Mouse (Mus musculus) liver, embryonic 14.5 days (tissue): ENCODE data around the gene Spryd4. TPM values are rescaled to one million over a fixed set of nuclear protein-coding genes. Genes with fewer than 3 reads are reported as not detected.

Source experiments
- ATAC-seq: fragments of 200-750 bp; cut with Nextera tagmentation; 2 replicates; pipeline ENCODE4 v1.8.0; 2017; ENCODE audit warnings: moderate number of reproducible peaks, mild to moderate bottlenecking, moderate library complexity; ENCODE audit not compliant: insufficient read depth
- DNase-seq, 3 experiments: peaks; one replicate each; pipeline ENCODE4 v3.0.0-alpha.2; 2012 to 2013; ENCODE audit warnings: low read depth in 3 of 3, low spot score in 3 of 3
- H3K27ac ChIP-seq: fragments of 300-500 bp; sonication (generic); 2 replicates; pipeline ENCODE4 v1.5.1; 2014; ENCODE audit warnings: moderate library complexity, mild to moderate bottlenecking, control low read depth, inconsistent platforms
- H3K27me3 ChIP-seq: fragments of 300-500 bp; sonication (generic); 2 replicates; pipeline ENCODE4 v1.6.1; 2014; ENCODE audit warnings: mild to moderate bottlenecking, low read length, moderate library complexity; ENCODE audit not compliant: control insufficient read depth, insufficient read depth
- H3K36me3 ChIP-seq: fragments of 300-500 bp; sonication (generic); replicated peaks from 2 replicates; pipeline ENCODE4 v1.6.1; 2014; ENCODE audit warnings: low read depth; ENCODE audit not compliant: control insufficient read depth, insufficient read depth
- H3K4me1 ChIP-seq, 2 experiments: fragments of 200-500 bp in 1 of 2; fragments of 300-500 bp in 1 of 2; sonication (generic) in 1 of 2; replicated peaks; 2 replicates each; pipeline ENCODE4 v1.6.1; 2012 to 2014; ENCODE audit warnings: antibody characterized with exemption in 1 of 2, inconsistent platforms in 1 of 2, low read length in 1 of 2; ENCODE audit not compliant: control insufficient read depth in 2 of 2, insufficient read depth in 2 of 2
- H3K4me2 ChIP-seq: fragments of 300-500 bp; sonication (generic); 2 replicates; pipeline ENCODE4 v1.6.1; 2014; ENCODE audit warnings: low read depth, mild to moderate bottlenecking, control low read depth, moderate library complexity
- H3K4me3 ChIP-seq, 2 experiments: fragments of 200-500 bp in 1 of 2; fragments of 300-500 bp in 1 of 2; sonication (generic) in 1 of 2; 2 replicates each; pipeline ENCODE4 v1.5.1; 2012 to 2014; ENCODE audit warnings: low read depth in 2 of 2, low read length in 2 of 2, mild to moderate bottlenecking in 2 of 2, control low read depth in 1 of 2, inconsistent platforms in 1 of 2, moderate library complexity in 1 of 2; ENCODE audit not compliant: insufficient read depth in 1 of 2
- H3K9ac ChIP-seq: fragments of 300-500 bp; sonication (generic); replicated peaks from 2 replicates; pipeline ENCODE4 v1.6.1; 2014; ENCODE audit warnings: mild to moderate bottlenecking, control low read depth, moderate library complexity
- H3K9me3 ChIP-seq: fragments of 300-500 bp; sonication (generic); 2 replicates; pipeline ENCODE4 v1.6.1; 2016; ENCODE audit warnings: low read length, mixed read lengths; ENCODE audit not compliant: control insufficient read depth
- CTCF ChIP-seq: IDR thresholded peaks from 2 replicates; pipeline ENCODE4 v1.5.1; 2016; ENCODE audit warnings: antibody characterized with exemption, low read depth, control low read depth
- EP300 ChIP-seq: IDR thresholded peaks from 2 replicates; pipeline ENCODE4 v1.6.1; 2016; ENCODE audit warnings: antibody characterized with exemption, low read depth
- WGBS: fragments of 180-500 bp; shearing (Covaris S2); extraction: QIAGEN DNeasy Blood & Tissue Kit; methylation state at CpG from one replicate; pipeline ENCODE4 v1.1.7; 2014; ENCODE audit not compliant: insufficient replicate concordance; 5-methylcytosine and 5-hydroxymethylcytosine counted together
- polyA plus RNA-seq, 2 experiments: library from polyadenylated mRNA; depleted of rRNA in 1 of 2; stranded (reverse) in 1 of 2; unstranded in 1 of 2; fragments of >200 nt; fragmentation: Nextera tagmentation in 1 of 2; extraction: Ambion mirVana in 1 of 2; gene quantifications; 2 replicates each; pipeline versions ENCODE4 v1.2.1 to v1.2.3; 2012 to 2014

Spryd4 gene
- polyA plus RNA-seq, 2 experiments = 12.9 to 20.8 TPM

GRCm38 (mm10) chr10:128255925-128256324 is 44.3 kb upstream of the Spryd4 start:
- no peak overlapping the region for H3K9ac ChIP-seq
- no peak overlapping the region for H3K4me2 ChIP-seq
- H3K36me3 ChIP-seq = peaks cover 19% of the 10 kb centered on the region
- H3K27ac ChIP-seq = no peak overlapping the region
- DNase-seq (no peak), ATAC-seq (no peak)
- no peaks in the 10 kb centered on the region for H3K27me3 ChIP-seq
- no peak overlapping the region for H3K4me3 ChIP-seq
- TF ChIP-seq CTCF = no peak
- peaks cover 0 to 14% of the 10 kb centered on the region in 2 experiments; a peak in 1 of 4 replicates for H3K4me1 ChIP-seq
- H3K9me3 ChIP-seq = no peaks in the 10 kb centered on the region
- 75% methylated on average over 8 of the region's 8 CpGs for WGBS

GRCm38 (mm10) chr10:128253677-128254255 is 42.2 kb upstream of the Spryd4 start, which contains the start of gene Apon:
Gene Apon, plus strand, starts transcription at chr10:128254096.
- WGBS = 71% methylated on average over 4 of the region's 4 CpGs
- DNase-seq (no peak), ATAC-seq (no peak)
- H3K27ac ChIP-seq = no peak within 1 kb of the TSS
- H3K4me1 ChIP-seq = peaks cover 0 to 6% of the 10 kb centered on the region in 2 experiments; a peak in 1 of 4 replicates
- no peak within 1 kb of the TSS for H3K4me2 ChIP-seq
- H3K4me3 ChIP-seq = no peak within 1 kb of the TSS
- no peaks in the 10 kb centered on the region for H3K9me3 ChIP-seq
- TF ChIP-seq EP300 = no peak
- TF ChIP-seq CTCF = no peak
- H3K27me3 ChIP-seq = no peaks in the 10 kb centered on the region
- no peak within 1 kb of the TSS for H3K9ac ChIP-seq
- H3K36me3 ChIP-seq = peaks cover 36% of the 10 kb centered on the region

DNA sequence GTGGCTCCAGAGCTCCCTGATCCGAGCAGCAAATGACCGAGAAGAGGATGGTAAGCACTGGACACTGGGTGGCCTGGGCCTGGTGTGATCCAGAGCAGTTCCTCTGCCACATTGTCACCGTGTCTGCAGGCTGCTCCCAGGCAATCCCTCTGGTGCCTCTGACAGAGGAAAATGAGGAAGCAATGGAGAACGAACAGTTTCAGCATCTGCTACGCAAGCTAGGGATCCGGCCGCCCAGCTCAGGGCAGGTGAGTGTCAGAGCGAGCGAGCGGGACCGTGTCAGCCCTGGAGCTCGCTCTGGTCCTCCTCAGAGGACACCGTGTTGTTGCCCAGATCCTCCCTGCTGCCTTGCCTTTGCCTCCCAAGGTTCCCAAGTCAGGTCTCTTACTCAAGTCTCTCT is 39.0 kb upstream of the Spryd4 start:
- no peak for TF ChIP-seq EP300
- WGBS = 89% methylated on average over 13 of the region's 13 CpGs
- Histone ChIP-seq H3K4me1 (peaks cover 0 to 6% of the 10 kb centered on the region in 2 experiments; a peak in 1 of 4 replicates), H3K4me2 (no peak overlapping the region), H3K36me3 (peaks cover 66% of the 10 kb centered on the region), H3K4me3 (no peak overlapping the region), H3K9ac (no peak overlapping the region), H3K27me3 (no peaks in the 10 kb centered on the region), H3K27ac (no peak overlapping the region), H3K9me3 (no peaks in the 10 kb centered on the region)
- DNase-seq (no peak), ATAC-seq (no peak)

DNA sequence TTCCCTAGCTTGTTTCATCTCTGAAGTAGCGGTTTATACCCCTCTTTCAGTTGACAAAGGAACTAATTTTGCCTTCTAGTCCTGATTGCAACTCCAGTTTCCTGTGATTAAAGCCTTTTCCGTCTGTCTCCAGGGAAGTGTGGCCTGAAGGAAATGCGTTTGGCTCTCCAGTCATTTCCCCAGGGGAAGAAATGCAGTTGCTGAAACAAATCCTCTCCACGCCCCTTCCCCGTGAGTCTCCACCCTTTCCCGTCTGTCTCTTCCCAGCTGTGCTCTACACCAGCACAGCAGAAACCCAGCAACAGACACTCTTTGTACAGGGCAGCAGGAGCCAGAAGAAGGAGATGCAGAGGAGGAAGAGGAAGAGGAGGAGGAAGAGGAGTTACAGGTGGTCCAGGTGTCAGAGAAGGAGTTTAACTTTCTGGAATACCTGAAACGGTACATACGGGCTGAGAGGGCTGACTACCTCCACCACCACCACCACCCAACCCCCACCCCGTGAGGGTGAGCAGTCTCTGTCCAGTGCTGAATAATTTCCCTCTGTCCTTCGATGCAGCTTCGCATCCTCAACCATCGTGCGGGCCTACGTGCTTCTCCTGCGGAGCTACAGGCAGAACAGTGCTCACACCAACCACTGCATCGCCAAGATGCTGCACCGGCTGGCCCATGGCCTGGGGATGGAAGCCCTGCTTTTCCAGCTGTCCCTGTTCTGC is 35.6 kb upstream of the Spryd4 start:
- TF ChIP-seq CTCF = no peak
- TF ChIP-seq EP300 = no peak
- DNase-seq (no peak), ATAC-seq (no peak)
- no peak overlapping the region for H3K9ac ChIP-seq
- H3K27me3 ChIP-seq = no peaks in the 10 kb centered on the region
- no peak overlapping the region for H3K27ac ChIP-seq
- H3K9me3 ChIP-seq = no peaks in the 10 kb centered on the region
- no peak overlapping the region for H3K4me2 ChIP-seq
- no peak overlapping the region for H3K4me3 ChIP-seq
- no peaks in the 10 kb centered on the region for H3K4me1 ChIP-seq
- H3K36me3 ChIP-seq = peaks cover 87% of the 10 kb centered on the region
- WGBS = 85% methylated on average over 17 of the region's 17 CpGs

GRCm38 (mm10) chr10:128244121-128244520 is 32.5 kb upstream of the Spryd4 start:
- Histone ChIP-seq H3K4me1 (peaks cover 0 to 5% of the 10 kb centered on the region in 2 experiments; a peak in 1 of 4 replicates), H3K4me3 (no peak overlapping the region), H3K9ac (no peak overlapping the region), H3K36me3 (peaks cover 78% of the 10 kb centered on the region), H3K27ac (no peak overlapping the region), H3K27me3 (no peaks in the 10 kb centered on the region), H3K9me3 (no peaks in the 10 kb centered on the region), H3K4me2 (no peak overlapping the region)
- no peak for TF ChIP-seq CTCF
- no peak for TF ChIP-seq EP300
- DNase-seq (no peak), ATAC-seq (no peak)
- WGBS = 91% methylated on average over 15 of the region's 15 CpGs
